ENCODE assay signal across 19 mouse cellular contexts in the genomic region with DNA sequence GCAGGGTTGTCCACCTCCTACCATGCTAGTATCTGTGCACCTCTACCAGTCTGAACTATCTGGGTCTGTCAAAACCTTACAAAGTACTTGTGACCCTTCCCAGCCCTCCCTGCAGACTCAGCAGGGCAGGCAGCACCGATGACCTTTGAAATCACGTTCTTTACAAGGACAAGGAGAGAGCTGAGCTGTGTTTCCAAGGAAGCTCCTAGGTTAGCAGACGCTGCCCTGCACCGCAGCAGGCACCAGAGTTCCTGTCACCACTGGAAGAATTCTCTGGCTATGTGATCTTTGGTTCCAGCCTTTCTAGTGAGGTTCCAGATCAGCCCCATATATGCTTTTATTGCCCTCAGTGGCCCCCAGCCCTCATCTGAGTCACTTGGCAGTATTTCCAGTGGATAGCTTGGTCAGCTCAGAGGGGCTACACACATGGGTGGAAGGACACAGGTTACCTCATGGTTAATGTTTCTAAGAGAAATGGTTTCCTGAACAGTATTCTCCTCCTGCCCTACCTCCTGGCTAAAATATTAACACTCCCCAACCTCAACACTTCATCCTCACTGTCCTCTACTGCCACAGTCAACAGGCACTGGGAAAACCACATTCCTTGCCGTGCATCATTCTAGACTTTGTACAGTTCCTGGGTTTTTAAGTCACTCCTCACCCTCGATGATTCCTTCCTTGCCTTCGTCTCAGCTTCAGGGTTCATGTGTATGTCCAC.
DNase-seq lines count a peak whose midpoint lies in the region; ATAC-seq lines count a peak whose summit lies in the region.
"Had no signal": no experiment of that assay in that cellular context is flagged by ENCODE, and none has a peak within 500 bp of the region (broad histone marks: within the 10 kb centered on the region; RNA-seq: fewer than 3 reads in every experiment).

No protein-coding gene starts in this region.

- no peak overlapping the region for H3K4me3 ChIP-seq in limb, embryonic 15.5 days
- no peak overlapping the region for H3K4me3 ChIP-seq in heart, embryonic 11.5 days (ENCODE audit: low read depth, low read length)
- H3K4me3 ChIP-seq: heart, embryonic 12.5 days; hindbrain, embryonic 15.5 days; midbrain, embryonic 13.5 days; myocyte; neural tube, embryonic 15.5 days had no signal

- no peak overlapping the region; the same call in 1 of the 2 replicates for H3K4me2 ChIP-seq in limb, embryonic 15.5 days
- no peak overlapping the region for H3K4me2 ChIP-seq in heart, embryonic 11.5 days
- H3K4me2 ChIP-seq: heart, embryonic 12.5 days; hindbrain, embryonic 15.5 days; midbrain, embryonic 13.5 days; neural tube, embryonic 15.5 days had no signal

- no peaks in the 10 kb centered on the region for H3K36me3 ChIP-seq in limb, embryonic 15.5 days
- no peaks in the 10 kb centered on the region for H3K36me3 ChIP-seq in heart, embryonic 11.5 days (ENCODE audit: control insufficient read depth, insufficient read depth, low read length)
- H3K36me3 ChIP-seq: heart, embryonic 12.5 days; hindbrain, embryonic 15.5 days; midbrain, embryonic 13.5 days; neural tube, embryonic 15.5 days had no signal

- peaks cover 20% of the 10 kb centered on the region for H3K4me1 ChIP-seq in limb, embryonic 15.5 days
- no peaks in the 10 kb centered on the region for H3K4me1 ChIP-seq in heart, embryonic 11.5 days (ENCODE audit: control insufficient read depth, insufficient read depth, low read length)
- H3K4me1 ChIP-seq: heart, embryonic 12.5 days; hindbrain, embryonic 15.5 days; midbrain, embryonic 13.5 days; neural tube, embryonic 15.5 days had no signal

- WGBS in limb, embryonic 15.5 days = 63% methylated on average over 7 of the region's 7 CpGs
- WGBS in heart, embryonic 11.5 days (ENCODE audit: insufficient replicate concordance) = 83% methylated on average over 7 of the region's 7 CpGs

- H3K9ac ChIP-seq in limb, embryonic 15.5 days = no peak overlapping the region
- no peak overlapping the region for H3K9ac ChIP-seq in heart, embryonic 11.5 days (ENCODE audit: low read depth, low read length)
- H3K9ac ChIP-seq: heart, embryonic 12.5 days; hindbrain, embryonic 15.5 days; liver, embryonic 14.5 days; midbrain, embryonic 13.5 days; neural tube, embryonic 15.5 days had no signal

- ATAC-seq in limb, embryonic 15.5 days (ENCODE audit: insufficient number of reproducible peaks, low FRiP score, low TSS enrichment, low read depth) = no peak
- ATAC-seq in heart, embryonic 11.5 days (replicated peaks; ENCODE audit: insufficient number of reproducible peaks, low FRiP score, low TSS enrichment) = no peak
- ATAC-seq: midbrain, embryonic 13.5 days had no signal

- peak overlapping the region; percentile 83 for H3K27ac ChIP-seq in limb, embryonic 15.5 days
- no peak overlapping the region for H3K27ac ChIP-seq in heart, embryonic 11.5 days (ENCODE audit: low read depth, low read length)
- H3K27ac ChIP-seq: hindbrain, embryonic 15.5 days; liver, embryonic 14.5 days; midbrain, embryonic 13.5 days; neural tube, embryonic 15.5 days had no signal

- peak; percentile 1 for DNase-seq in NIH3T3 (ENCODE audit: low read depth)
- peak; percentile 15 for DNase-seq in kidney, adult 18-20 months
- DNase-seq in kidney, postnatal 10 days = peak; percentile 8
- no peak for DNase-seq in heart, adult 11 months
- DNase-seq in B cell, adult 2 months = no peak
- no peak for DNase-seq in heart, adult 8-10 months (ENCODE audit: low spot score)
- DNase-seq: adrenal gland, postnatal 14 days; cerebellum, adult 18-20 months; cerebellum, postnatal 36 days; spleen, adult 18-20 months; thymus, postnatal 25 days had no signal

- H3K27me3 ChIP-seq in limb, embryonic 15.5 days = no peaks in the 10 kb centered on the region
- no peaks in the 10 kb centered on the region for H3K27me3 ChIP-seq in heart, embryonic 11.5 days (ENCODE audit: control insufficient read depth, insufficient read depth, low read length)
- H3K27me3 ChIP-seq: heart, embryonic 12.5 days; hindbrain, embryonic 15.5 days; midbrain, embryonic 13.5 days; neural tube, embryonic 15.5 days had no signal

- H3K9me3 ChIP-seq in limb, embryonic 15.5 days = no peaks in the 10 kb centered on the region
- no peaks in the 10 kb centered on the region for H3K9me3 ChIP-seq in heart, embryonic 11.5 days (replicated peaks; ENCODE audit: control insufficient read depth, low read length)
- H3K9me3 ChIP-seq: heart, embryonic 12.5 days; hindbrain, embryonic 15.5 days; midbrain, embryonic 13.5 days; neural tube, embryonic 15.5 days had no signal

Comparison
In these comparisons a context has a peak if more than half of its experiments do, and no peak if none do; other contexts are left out.
1. DNase-seq: peak in NIH3T3 (single experiment), kidney, adult 18-20 months (single experiment) and kidney, postnatal 10 days (single experiment); none in heart, adult 11 months (single experiment), B cell, adult 2 months (0 of 2) and heart, adult 8-10 months (single experiment).